Mouse (Mus musculus): ENCODE results near the gene Oca2. TPM values are rescaled to one million over a fixed set of nuclear protein-coding genes. Genes with fewer than 3 reads are reported as not detected.

Gene Oca2
- polyA plus RNA-seq, 1 experiment from 2014 or later: not detected

DNA sequence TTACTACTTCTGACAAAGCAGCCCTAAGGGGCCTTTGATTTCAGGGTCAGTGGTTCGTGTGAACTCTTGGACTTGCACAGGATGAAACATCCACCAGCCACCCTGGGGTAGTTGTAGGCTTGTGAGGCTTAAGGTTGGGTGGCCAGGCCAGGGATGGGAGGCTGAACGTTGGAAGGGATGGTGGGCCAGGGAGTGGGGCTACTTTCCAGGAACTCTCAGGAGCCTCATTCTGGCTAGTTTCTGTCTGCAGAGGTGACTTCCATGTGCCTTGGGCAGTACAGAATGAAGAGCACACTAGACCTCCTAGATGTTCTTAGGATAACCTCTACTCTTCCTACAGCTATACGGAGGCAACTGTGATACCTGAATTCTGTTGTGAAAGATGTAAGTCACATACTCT lies 2.9 kb upstream of the Oca2 start:
- no peaks in the 10 kb centered on the region for H3K27me3 ChIP-seq (ENCODE audit: control insufficient read depth, insufficient read depth, low read length)
- no peak overlapping the region for H3K4me2 ChIP-seq (replicated peaks; ENCODE audit: low read depth, low read length)
- no peak overlapping the region for H3K9ac ChIP-seq (ENCODE audit: low read depth, low read length)
- no peak overlapping the region for H3K27ac ChIP-seq (ENCODE audit: low read depth, low read length)
- WGBS: 85% methylated on average over 3 of the region's 3 CpGs
- H3K4me3 ChIP-seq (ENCODE audit: low read length): no peak overlapping the region
- no peaks in the 10 kb centered on the region for H3K9me3 ChIP-seq (ENCODE audit: control insufficient read depth, low read length)
- no peak for ATAC-seq (ENCODE audit: low FRiP score, low TSS enrichment)
- no peaks in the 10 kb centered on the region; the same call in 1 of the 2 replicates for H3K36me3 ChIP-seq (ENCODE audit: control insufficient read depth, insufficient read depth, low read length)
- H3K4me1 ChIP-seq (ENCODE audit: control insufficient read depth, insufficient read depth, low read length): no peaks in the 10 kb centered on the region

- no peak for ATAC-seq (ENCODE audit: low FRiP score, low TSS enrichment)
- Histone ChIP-seq H3K4me2 (replicated peaks; ENCODE audit: low read depth, low read length) (no peak overlapping the region), H3K9ac (ENCODE audit: low read depth, low read length) (no peak overlapping the region), H3K4me1 (ENCODE audit: control insufficient read depth, insufficient read depth, low read length) (no peaks in the 10 kb centered on the region), H3K9me3 (ENCODE audit: control insufficient read depth, low read length) (no peaks in the 10 kb centered on the region), H3K27ac (ENCODE audit: low read depth, low read length) (no peak overlapping the region), H3K27me3 (ENCODE audit: control insufficient read depth, insufficient read depth, low read length) (no peaks in the 10 kb centered on the region), H3K36me3 (ENCODE audit: control insufficient read depth, insufficient read depth, low read length) (no peaks in the 10 kb centered on the region), H3K4me3 (ENCODE audit: low read length) (no peak overlapping the region)
- WGBS: 92% methylated on average over 10 of the region's 10 CpGs
Measured at GRCm38 (mm10) chr7:56254568-56254967, 15.0 kb downstream of the Oca2 start.

DNA sequence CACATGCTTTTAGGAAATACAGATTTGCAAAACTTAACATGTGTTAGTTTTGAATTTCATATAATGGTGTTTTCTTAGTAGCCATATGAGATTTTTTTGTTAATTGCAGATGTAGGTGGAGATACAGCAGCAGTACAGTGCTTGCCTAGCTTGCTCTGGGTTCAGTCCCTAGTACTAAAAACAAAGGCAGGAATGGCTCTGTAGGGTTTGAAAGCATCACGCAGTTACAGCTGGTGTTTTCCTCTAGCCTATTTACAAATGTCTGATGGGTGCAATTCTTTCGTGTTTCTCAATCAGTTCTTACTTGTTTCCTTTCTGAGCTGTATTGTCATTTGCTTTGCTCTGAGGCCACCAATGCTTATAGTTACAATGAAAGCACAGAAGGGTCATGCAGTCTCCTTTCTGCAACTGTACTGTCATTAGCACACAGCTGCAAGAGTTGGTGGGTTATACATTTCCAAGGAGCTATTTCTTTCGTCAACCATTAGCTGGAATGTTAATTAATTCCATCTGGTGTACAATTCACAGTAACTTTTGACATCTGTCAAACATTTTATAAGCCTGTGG lies 18.4 kb downstream of the Oca2 start:
- no peak overlapping the region for H3K4me3 ChIP-seq (ENCODE audit: low read length)
- no peak overlapping the region for H3K4me2 ChIP-seq (replicated peaks; ENCODE audit: low read depth, low read length)
- H3K27ac ChIP-seq (ENCODE audit: low read depth, low read length): no peak overlapping the region
- no peak for ATAC-seq (ENCODE audit: low FRiP score, low TSS enrichment)
- no peaks in the 10 kb centered on the region for H3K36me3 ChIP-seq (ENCODE audit: control insufficient read depth, insufficient read depth, low read length)
- H3K27me3 ChIP-seq (ENCODE audit: control insufficient read depth, insufficient read depth, low read length): no peaks in the 10 kb centered on the region
- no peaks in the 10 kb centered on the region for H3K9me3 ChIP-seq (ENCODE audit: control insufficient read depth, low read length)
- WGBS: 78% methylated on average over 3 of the region's 3 CpGs
- no peak overlapping the region for H3K9ac ChIP-seq (ENCODE audit: low read depth, low read length)
- no peaks in the 10 kb centered on the region for H3K4me1 ChIP-seq (ENCODE audit: control insufficient read depth, insufficient read depth, low read length)

DNA sequence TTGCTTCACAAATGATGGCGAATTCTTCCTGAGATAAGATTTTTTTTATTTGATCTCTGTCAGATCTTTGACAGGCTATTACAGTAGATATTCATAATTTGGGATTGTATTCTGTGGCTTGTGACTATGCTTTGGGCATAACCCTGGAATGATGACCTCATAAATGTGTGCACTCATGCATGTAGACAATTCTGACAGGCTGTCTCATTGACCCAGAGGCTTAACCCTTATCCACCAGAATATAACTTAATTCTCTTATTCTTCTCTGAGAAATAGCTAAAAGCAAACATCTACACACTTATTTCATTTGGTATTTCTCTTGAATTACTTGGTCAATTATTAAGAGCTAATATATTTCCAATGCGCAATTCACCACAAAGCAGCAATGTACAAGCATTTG lies 37.9 kb downstream of the Oca2 start:
- no peak overlapping the region for H3K27ac ChIP-seq (ENCODE audit: low read depth, low read length)
- H3K27me3 ChIP-seq (ENCODE audit: control insufficient read depth, insufficient read depth, low read length): no peaks in the 10 kb centered on the region
- H3K9ac ChIP-seq (ENCODE audit: low read depth, low read length): no peak overlapping the region
- H3K4me2 ChIP-seq (replicated peaks; ENCODE audit: low read depth, low read length): no peak overlapping the region
- no peaks in the 10 kb centered on the region for H3K36me3 ChIP-seq (ENCODE audit: control insufficient read depth, insufficient read depth, low read length)
- H3K9me3 ChIP-seq (ENCODE audit: control insufficient read depth, low read length): no peaks in the 10 kb centered on the region
- ATAC-seq (ENCODE audit: low FRiP score, low TSS enrichment): no peak
- no peak overlapping the region for H3K4me3 ChIP-seq (ENCODE audit: low read length)
- WGBS: 79% methylated on average over 2 of the region's 2 CpGs
- no peaks in the 10 kb centered on the region for H3K4me1 ChIP-seq (ENCODE audit: control insufficient read depth, insufficient read depth, low read length)

GRCm38 (mm10) chr7:56291468-56292115 lies 52.0 kb downstream of the Oca2 start:
- peak; percentile 71; the same call in 1 of the 2 replicates for ATAC-seq (ENCODE audit: low FRiP score, low TSS enrichment)
- Histone ChIP-seq H3K4me2 (replicated peaks; ENCODE audit: low read depth, low read length) (no peak overlapping the region), H3K27ac (ENCODE audit: low read depth, low read length) (no peak overlapping the region), H3K9me3 (ENCODE audit: control insufficient read depth, low read length) (no peaks in the 10 kb centered on the region), H3K36me3 (ENCODE audit: control insufficient read depth, insufficient read depth, low read length) (no peaks in the 10 kb centered on the region), H3K27me3 (ENCODE audit: control insufficient read depth, insufficient read depth, low read length) (no peaks in the 10 kb centered on the region), H3K4me1 (ENCODE audit: control insufficient read depth, insufficient read depth, low read length) (no peaks in the 10 kb centered on the region), H3K9ac (ENCODE audit: low read depth, low read length) (no peak overlapping the region), H3K4me3 (ENCODE audit: low read length) (no peak overlapping the region)
- 47% methylated on average over 6 of the region's 6 CpGs for WGBS

DNA sequence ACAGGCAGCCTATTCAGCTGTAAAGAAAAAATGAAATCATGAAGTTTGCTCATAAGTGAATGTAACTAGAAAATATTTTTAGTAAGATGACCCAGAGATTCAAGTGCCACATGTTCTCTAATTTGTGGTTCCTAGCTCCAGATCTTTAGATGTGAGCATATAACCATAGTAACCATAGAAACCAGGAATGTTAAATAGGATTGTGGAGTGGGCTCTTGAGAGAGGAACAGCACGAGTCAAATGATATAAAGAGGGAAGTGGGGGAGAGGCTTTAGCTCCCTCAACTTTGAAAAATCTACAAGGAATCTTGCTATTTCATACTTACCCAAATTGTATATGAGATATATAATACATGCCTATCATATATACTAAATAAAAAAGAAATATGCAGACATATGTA lies 64.8 kb downstream of the Oca2 start:
- H3K4me2 ChIP-seq (replicated peaks; ENCODE audit: low read depth, low read length): no peak overlapping the region
- H3K36me3 ChIP-seq (ENCODE audit: control insufficient read depth, insufficient read depth, low read length): no peaks in the 10 kb centered on the region
- H3K27ac ChIP-seq (ENCODE audit: low read depth, low read length): no peak overlapping the region
- 37% methylated on average over 1 of the region's 1 CpGs for WGBS
- H3K27me3 ChIP-seq (ENCODE audit: control insufficient read depth, insufficient read depth, low read length): no peaks in the 10 kb centered on the region
- H3K9ac ChIP-seq (ENCODE audit: low read depth, low read length): no peak overlapping the region
- no peaks in the 10 kb centered on the region for H3K4me1 ChIP-seq (ENCODE audit: control insufficient read depth, insufficient read depth, low read length)
- H3K4me3 ChIP-seq (ENCODE audit: low read length): no peak overlapping the region
- no peak for ATAC-seq (ENCODE audit: low FRiP score, low TSS enrichment)
- no peaks in the 10 kb centered on the region for H3K9me3 ChIP-seq (ENCODE audit: control insufficient read depth, low read length)

DNA sequence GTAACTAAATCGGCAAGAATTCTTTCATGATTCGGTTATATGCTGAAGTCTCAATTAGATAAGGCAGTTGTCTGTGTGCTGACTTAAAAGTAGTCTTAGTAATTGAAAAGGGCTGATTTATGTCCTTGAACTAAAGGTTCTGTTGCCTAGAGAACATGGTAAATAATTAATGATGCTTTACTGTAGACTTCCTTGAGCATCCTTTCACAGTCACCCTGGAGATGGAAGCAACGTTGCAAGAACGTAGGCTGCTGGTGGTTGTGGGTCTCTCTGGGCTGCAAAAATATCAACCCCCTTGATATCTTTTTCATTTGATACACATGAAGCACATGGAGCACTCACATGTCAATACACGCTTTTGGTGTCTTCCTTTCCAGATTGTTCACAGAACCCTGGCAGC lies 74.8 kb downstream of the Oca2 start:
- no peak overlapping the region for H3K27ac ChIP-seq (ENCODE audit: low read depth, low read length)
- no peaks in the 10 kb centered on the region for H3K36me3 ChIP-seq (ENCODE audit: control insufficient read depth, insufficient read depth, low read length)
- no peak overlapping the region for H3K4me3 ChIP-seq (ENCODE audit: low read length)
- no peaks in the 10 kb centered on the region for H3K4me1 ChIP-seq (ENCODE audit: control insufficient read depth, insufficient read depth, low read length)
- no peak overlapping the region for H3K4me2 ChIP-seq (replicated peaks; ENCODE audit: low read depth, low read length)
- no peaks in the 10 kb centered on the region for H3K27me3 ChIP-seq (ENCODE audit: control insufficient read depth, insufficient read depth, low read length)
- H3K9ac ChIP-seq (ENCODE audit: low read depth, low read length): no peak overlapping the region
- no peak for ATAC-seq (ENCODE audit: low FRiP score, low TSS enrichment)
- 73% methylated on average over 5 of the region's 5 CpGs for WGBS
- no peaks in the 10 kb centered on the region for H3K9me3 ChIP-seq (ENCODE audit: control insufficient read depth, low read length)

DNA sequence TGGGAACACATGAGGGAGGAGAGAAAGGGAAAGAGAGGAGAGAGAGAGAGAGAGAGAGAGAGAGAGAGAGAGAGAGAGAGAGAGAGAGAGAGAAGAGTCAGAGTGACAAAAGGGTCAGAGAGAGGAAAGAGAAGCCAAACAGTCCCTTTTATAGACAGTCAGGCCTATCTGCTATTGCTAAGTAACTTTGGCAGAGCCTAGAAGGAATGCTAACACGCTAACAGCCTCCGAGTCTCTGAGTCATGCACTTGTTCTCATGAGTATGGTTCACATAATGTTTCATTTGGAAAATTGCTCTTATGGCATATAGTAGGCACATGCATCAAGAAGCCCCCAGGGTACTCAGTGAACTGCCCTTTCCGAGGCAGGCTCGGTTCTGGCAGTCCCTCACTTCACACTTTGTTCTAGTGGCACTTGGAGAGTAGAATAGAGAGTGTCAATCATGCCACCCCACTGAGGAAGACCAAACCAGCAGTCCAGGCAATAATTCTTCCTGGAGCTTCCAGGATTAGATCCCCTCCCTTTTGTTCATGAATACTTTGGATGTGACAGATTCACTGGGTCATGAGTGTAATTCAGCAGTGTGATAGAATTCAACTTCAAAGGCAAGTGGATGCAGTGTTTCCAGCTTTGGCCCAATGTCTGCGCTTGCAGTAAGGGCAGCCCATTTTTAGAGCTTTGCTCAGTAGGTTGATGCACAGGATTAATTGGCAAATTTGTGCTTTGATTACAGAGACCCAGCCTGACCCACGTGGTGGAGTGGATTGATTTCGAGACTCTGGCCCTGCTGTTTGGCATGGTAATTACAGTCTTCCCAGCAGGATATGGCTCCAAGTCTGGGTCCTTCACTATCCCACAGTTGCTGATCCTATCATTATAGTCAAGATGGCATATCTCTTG lies 76.3 kb downstream of the Oca2 start:
- ATAC-seq (ENCODE audit: low FRiP score, low TSS enrichment): no peak
- H3K4me3 ChIP-seq (ENCODE audit: low read length): no peak overlapping the region
- H3K4me1 ChIP-seq (ENCODE audit: control insufficient read depth, insufficient read depth, low read length): no peaks in the 10 kb centered on the region
- no peaks in the 10 kb centered on the region for H3K36me3 ChIP-seq (ENCODE audit: control insufficient read depth, insufficient read depth, low read length)
- H3K9me3 ChIP-seq (ENCODE audit: control insufficient read depth, low read length): no peaks in the 10 kb centered on the region
- no peak overlapping the region for H3K27ac ChIP-seq (ENCODE audit: low read depth, low read length)
- 66% methylated on average over 7 of the region's 7 CpGs for WGBS
- no peak overlapping the region for H3K4me2 ChIP-seq (replicated peaks; ENCODE audit: low read depth, low read length)
- H3K27me3 ChIP-seq (ENCODE audit: control insufficient read depth, insufficient read depth, low read length): no peaks in the 10 kb centered on the region
- no peak overlapping the region for H3K9ac ChIP-seq (ENCODE audit: low read depth, low read length)

GRCm38 (mm10) chr7:56327738-56328137 lies 88.2 kb downstream of the Oca2 start:
- Histone ChIP-seq H3K9ac (ENCODE audit: low read depth, low read length) (no peak overlapping the region), H3K36me3 (ENCODE audit: control insufficient read depth, insufficient read depth, low read length) (no peaks in the 10 kb centered on the region), H3K9me3 (ENCODE audit: control insufficient read depth, low read length) (no peaks in the 10 kb centered on the region), H3K4me2 (replicated peaks; ENCODE audit: low read depth, low read length) (no peak overlapping the region), H3K4me1 (ENCODE audit: control insufficient read depth, insufficient read depth, low read length) (no peaks in the 10 kb centered on the region), H3K4me3 (ENCODE audit: low read length) (no peak overlapping the region), H3K27me3 (ENCODE audit: control insufficient read depth, insufficient read depth, low read length) (no peaks in the 10 kb centered on the region), H3K27ac (ENCODE audit: low read depth, low read length) (no peak overlapping the region)
- 0 out of 2 replicates have a peak, but pooled peaks have one; percentile 39 for ATAC-seq (ENCODE audit: low FRiP score, low TSS enrichment)
- WGBS: 47% methylated on average over 4 of the region's 4 CpGs
